Mouse (Mus musculus): ENCODE data around the gene Stn1.

Gene Stn1

DNA sequence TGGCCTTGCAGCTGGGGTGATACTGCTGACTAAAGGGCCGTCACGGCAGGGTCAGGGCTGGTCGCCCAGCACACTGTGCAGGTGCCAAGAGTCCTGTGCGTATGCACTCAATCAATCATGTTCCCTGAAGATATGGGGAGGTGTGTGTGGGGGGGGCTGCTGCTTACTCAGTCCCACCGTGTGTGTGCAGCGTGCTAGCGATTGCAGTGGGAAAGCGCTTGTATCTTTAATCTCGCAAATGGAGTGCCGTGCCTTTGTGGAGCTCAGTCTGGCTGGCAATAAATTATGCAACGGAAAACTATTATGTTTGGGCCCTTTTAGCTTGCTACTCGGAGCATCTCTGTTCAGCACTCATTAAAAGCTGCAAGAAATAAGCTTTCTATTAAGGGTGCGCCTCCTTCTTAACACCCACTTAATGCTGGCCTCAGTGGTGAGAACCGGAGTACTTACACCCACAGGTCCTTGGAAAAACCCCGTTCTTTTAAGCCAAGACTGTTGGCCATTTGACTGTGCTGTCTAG lies 64.4 kb downstream of the Stn1 start:
- no peak for DNase-seq (ENCODE audit: low spot score)

DNA sequence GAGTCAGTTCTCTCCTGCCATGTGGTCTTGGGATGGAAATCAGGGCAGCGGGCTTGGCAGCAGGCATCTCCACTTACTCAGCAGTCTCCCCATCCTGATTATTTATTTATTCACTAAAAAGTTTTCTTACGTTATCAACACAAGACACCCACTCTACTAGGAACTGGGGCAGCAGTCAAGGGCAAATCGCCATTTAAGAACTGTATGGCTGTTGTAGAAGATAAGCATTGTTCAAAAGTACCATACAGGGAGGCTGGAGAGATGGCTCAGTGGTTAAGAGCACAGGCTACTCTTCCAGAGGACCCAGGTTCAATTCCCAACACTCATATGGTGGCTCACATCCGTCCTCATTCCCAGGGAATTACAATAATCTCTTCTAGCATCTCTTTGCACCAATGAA lies 65.5 kb downstream of the Stn1 start:
- no peak for DNase-seq (ENCODE audit: low spot score)

DNA sequence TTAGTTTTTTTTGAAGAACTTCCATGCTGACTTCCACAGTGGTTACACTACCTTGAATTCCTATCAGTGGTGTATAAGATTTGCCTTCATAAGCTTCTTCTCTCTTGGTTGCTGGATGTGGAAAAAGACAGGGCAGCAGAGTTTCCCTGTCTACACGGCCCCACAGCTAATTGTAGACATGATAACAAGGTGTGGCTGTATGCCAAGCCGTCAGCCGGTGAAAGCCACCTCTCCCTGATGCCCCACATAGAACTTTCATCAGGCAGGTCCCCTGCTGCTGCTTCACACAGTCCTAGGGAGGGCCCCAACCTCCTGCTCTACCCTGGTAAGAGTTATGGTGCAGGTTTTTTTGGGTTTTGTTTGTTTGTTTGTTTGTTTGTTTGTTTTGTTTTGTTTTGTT lies 68.6 kb downstream of the Stn1 start:
- DNase-seq (ENCODE audit: low spot score) = no peak

DNA sequence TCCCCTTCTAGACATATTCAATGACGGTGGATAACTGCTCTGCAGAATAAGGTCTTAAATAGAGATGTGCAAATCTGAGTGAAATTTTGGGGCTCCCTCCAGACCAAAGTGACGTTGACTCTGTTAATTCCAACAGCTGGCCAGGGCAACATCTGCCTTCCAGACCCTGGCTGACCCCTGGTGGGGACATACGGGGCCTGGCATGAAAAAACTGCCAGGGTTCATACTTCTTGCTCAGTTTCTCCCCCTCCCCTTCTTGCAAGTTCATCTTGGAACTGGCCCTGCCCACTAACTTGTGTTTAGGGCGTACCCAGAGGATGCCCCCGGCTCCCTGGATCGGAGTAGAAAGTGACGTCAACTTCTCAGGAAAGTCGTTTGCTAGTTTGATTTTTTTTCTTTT lies 70.5 kb downstream of the Stn1 start:
- no peak for DNase-seq (ENCODE audit: low spot score)

DNA sequence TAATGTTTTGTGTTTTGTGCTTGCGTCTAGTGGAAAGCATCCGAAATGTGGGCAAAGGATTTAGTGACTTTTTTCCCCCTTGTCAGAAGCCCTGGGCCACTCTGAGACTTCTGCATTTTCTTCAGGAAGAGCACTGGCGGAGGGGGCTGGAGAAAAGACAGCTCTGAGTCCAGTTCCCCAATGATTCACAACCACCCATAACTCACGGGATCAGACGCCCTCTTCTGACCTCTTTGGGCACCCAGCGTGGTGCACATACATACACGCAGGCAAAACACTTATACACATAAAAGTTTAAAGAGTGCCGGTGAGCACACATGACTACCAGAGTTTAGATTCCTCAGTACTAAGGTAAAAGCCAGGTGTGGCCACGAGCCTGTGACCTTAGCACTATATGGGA lies 71.8 kb downstream of the Stn1 start:
- DNase-seq (ENCODE audit: low spot score) = no peak

DNA sequence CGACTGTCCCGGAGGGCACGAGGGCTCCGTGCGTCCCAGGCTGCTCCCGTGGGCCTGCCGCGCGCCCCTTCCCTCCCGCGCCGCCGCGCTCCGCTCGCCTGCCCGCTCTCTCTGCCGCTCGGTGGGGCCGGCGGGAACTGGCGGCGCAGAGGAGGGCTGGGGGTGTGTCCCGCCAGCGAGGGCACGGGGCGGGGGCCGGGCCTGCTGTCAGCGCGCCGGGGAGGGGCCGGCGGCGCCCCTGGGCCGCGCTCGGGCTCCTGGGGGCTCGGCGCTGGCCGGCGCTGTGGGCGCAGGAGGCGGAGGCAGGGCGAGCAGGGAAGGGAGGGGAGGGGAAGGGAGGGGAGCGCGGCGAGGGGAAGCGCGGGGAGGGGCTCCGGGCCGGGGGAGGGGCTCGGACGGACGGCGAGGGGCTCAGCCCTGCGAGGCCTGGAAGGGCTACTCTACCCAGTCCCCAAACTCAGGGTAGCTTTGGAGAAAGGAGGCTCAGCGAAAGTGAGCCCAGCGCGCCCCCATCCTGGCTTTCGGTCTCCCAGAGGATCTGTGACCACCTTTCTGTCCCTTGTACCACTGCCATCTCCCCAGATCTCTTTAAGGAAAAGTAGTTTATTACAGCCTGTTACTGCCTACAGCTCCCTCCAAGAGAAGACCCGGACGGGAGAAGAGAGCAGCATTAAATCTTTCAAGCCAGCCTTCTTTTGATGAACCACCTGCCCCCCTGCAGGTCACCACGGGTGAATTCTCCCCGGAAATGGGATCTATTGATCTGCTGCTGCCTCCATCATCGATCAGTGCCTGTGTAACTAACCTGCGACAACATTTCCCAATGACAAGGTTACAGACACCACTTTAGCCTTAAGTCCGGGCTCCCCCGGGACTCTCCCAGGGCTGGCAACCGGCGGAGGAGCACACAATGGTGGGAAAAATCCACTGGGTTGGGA lies 72.7 kb downstream of the Stn1 start, which contains the start of gene Sh3pxd2a:
Sh3pxd2a (minus strand) TSS at position 98 of the 938 bp plus-strand sequence.
- DNase-seq (ENCODE audit: low spot score) = peak; percentile 87

DNA sequence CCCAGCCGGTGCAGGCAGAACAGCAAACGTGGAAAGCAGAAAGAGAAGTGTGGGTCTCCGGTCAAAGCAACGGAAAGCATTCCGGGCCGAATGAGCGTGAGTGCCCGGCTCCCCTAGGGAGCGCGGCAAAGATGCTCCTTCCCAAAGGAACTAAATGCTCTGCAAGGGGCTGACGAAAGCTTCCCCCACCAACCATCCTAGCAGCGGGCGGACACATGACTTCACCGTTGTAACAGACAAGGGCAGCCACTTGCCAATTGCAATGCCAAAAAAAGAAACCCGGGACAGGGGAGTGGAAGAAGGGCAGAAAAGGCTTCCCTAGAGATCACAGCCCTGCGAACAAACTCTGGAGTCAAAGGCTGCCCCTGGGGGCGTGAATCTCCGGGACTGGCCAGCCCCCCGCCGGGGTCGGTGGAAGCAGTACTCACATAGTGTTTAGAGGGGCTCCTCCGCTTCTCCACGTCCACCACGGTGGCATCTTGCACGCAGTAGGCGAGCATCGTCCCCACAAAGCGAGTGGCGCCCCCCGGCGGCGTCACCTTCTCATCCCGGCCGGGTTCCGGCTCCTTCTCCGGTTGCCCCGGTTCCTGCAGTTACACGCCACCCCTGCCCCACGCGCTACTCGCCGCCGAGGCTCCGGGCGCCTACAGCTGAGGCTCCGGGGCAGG lies 73.5 kb downstream of the Stn1 start:
- DNase-seq (ENCODE audit: low spot score) = peak; percentile 84

DNA sequence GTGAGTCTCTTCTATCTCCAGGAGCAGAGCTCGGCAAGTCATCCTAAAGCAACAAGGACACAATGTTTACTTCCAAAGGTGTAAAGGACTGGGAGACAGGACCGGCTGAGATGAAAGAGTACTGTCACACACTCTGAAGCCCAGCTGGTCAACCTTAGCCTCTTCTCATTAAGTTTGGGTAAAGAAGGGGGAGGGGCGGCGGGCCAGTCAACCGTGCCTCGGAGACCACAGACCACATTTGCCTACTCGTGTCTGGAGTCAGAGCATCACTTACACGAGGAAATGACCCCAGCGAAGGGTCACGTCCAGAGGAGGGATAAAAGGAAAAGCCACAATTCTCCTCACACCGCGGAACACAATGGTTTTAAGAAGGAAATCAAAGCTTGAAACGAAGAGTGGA lies 74.1 kb downstream of the Stn1 start:
- no peak for DNase-seq (ENCODE audit: low spot score)

DNA sequence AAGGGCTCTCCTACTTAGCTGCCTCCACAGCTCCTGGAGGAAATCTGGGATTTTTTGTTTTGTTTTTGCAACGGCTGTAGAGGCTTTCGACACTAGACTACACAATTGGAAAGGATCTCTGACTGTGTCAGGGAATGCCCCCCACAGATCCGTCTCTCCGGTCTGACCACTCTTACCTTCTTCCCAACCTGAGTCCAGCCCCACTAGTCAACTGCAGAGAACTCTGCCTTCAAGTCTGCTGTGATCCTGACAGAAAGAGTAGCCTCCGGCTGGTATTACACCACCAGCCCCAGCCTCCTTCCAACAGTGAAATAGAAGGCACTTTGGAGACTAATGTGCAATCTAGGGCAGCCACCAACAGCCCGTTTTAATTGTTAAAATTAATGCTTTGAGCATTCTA lies 74.6 kb downstream of the Stn1 start:
- no peak for DNase-seq (ENCODE audit: low spot score)

DNA sequence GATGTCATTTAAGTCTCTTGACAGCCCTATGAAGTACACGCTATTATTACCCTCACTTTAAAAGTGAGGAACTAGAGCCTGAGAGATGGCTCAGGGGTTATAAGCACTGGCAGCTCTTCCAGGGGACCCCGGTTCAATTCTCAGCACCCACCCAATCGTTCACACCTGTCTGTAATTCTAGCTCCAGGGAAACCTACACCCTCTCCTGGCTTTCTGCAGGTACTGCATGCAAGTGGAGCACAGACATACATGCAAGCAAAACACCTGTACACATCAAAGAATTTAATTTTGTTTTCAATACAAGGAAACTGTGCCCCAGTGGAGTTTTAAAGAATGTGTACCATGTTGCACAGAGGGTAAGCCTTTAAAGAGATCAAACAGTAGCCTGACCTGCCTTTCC lies 75.5 kb downstream of the Stn1 start:
- no peak for DNase-seq (ENCODE audit: low spot score)

DNA sequence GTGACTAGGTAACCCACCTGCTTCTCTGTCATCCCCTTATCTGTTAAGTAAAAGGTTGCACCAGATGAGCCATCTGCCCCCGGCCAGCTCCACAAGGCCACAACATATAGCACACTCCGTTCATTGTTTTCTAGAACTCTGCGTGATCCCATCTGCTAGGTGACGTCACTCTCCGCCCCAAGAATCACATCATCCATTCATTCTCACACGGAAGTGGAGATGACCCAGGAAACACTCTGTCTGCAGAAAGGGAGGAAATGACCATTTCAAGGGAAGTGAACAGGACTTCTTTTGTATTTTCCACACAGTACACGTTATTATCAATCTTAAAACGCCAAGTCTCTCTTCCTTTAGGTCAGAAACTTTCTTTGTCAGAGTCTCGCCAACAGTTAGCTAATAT lies 75.9 kb downstream of the Stn1 start:
- DNase-seq (ENCODE audit: low spot score) = no peak

DNA sequence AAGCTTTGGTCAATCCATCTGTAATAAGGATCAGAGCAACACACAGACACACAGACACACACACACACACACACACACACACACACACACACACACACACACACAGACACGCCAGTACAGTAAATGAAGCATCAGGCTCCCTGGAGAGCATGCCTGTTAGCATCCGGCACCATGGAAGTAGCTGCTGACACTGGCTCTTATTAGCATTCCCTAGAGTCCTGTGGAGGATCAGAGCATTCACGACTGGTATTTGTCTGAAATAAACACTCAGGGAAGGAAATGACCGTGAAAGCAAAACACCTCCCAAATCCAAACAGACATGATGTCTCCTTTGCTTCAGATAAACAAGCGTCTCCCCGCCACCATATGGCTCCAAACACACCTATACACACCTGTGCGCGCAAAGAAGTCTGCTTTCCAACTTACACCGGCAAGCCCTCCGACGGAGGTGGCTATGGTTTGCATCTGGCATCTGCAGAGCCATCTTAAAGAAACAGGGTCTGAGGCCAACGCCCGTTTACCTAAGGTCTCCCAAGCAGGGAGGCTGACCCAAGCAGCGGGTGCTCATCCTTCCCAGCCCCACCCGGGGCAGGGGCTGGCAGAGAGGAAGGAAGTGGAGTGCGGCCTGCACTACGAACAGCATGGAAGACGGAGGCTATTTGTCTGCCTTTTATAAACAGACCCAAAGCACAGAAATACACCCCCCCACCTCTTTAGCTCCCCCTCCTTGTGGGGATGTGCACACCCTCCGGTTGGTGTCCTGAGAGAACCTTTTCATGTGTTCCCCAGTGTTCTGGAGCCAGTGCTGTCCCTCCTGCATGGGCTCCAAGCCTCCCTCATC lies 77.0 kb downstream of the Stn1 start:
- no peak for DNase-seq (ENCODE audit: low spot score)

DNA sequence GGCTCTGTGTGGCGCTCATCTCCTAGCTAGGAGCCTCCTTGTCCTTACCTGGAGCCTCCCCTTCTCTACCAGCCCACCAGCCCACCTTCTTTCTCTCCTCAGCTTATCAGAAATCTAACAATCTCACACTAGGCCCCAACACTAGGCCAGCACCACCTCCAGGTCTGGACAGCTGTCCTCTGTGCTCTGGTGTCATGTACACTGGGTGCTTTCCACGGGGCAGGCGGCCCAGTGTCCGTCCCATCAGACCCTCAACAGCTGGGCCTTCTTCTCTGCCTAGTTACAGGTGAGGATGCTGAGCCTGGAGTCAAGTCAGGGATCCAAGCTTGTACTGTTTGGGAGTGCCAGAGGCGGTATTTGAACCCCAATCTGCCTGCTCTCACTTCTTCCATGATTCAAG lies 78.1 kb downstream of the Stn1 start:
- no peak for DNase-seq (ENCODE audit: low spot score)

DNA sequence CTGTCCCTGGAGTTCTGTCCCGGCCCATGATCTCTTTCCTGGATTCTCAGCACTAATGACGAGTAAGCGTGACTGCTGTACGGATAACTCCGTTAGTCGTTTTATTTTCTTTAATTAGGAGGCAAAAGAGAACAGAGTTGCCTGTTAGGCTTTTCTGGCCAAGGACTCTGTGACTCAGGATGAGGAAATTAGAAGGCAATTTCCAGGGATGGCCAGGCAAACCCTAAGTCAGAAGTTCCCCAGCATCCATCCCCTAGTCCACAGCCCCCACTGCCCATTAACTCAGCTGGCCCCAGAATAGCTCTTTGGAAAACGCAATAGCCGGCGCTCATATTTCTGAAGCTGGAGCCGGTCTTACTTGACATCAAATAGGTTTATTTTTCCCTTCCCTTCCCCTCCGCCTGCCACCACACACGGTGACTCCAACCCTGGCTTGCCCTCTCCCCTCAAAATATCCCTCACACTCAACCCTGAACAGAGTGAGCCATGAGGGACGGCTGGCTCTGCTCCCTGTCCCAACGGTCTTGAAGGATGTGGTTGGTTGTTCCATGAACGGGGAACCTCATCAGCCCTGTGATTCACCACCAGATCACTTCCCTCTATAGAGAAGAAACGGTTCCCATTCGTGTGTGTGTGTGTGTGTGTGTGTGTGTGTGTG lies 78.7 kb downstream of the Stn1 start:
- DNase-seq (ENCODE audit: low spot score) = no peak

DNA sequence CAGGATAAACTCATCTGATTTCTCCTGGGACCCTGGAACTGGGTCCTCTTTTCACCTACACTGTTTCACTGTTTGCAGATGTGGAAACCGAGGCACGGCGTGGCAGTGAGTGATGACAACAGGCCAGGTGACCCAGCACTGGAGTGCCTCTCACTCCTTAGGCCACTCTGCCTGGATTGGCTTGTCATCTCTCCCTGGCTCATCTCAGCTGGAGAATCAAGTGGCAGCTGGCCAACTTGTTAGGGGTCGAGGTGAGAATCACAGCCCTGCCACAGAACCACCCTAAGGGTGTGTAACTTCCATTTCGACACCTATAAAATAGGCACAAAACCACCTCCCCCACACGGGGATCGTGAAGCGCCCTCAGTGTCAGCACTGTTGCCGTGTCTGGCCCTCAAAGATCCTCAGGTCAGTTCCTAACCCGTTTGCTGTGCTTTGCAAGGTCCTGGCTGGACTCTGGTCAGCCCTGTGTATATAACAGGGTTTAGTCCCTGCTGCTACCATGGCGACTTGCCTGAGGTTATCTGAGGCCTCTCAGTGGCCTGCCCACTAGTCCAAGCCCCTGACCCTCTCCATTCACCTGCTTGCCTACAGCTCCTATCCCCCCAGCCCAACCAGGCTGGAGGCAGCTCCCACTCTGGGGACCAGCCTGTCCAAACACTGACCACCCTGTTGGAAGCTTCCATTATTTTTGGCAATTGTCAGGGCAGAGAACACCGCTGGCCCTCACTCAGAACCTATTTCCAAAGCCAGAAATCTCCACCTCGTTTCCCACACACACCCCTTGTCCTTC lies 79.4 kb downstream of the Stn1 start:
- peak; percentile 72 for DNase-seq (ENCODE audit: low spot score)

DNA sequence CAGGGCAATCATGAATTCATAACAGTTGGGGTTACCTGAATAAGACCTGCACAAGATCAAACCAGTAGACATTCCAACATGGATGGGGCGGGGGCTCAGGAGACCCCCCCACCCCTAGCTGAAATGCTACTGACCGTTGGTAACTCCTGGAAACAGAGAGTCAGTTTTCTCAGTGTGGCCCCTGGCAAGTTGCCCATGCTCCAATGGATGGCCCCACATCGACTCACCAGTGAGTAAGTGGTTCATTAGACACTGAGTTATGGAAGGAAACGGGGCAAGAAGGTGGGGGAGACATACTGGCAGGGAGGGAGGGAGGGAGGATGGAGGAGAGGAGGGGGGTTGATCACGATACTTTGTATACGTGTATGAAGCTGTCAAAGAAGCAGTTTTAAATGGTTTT lies 81.3 kb downstream of the Stn1 start:
- DNase-seq (ENCODE audit: low spot score) = no peak

DNA sequence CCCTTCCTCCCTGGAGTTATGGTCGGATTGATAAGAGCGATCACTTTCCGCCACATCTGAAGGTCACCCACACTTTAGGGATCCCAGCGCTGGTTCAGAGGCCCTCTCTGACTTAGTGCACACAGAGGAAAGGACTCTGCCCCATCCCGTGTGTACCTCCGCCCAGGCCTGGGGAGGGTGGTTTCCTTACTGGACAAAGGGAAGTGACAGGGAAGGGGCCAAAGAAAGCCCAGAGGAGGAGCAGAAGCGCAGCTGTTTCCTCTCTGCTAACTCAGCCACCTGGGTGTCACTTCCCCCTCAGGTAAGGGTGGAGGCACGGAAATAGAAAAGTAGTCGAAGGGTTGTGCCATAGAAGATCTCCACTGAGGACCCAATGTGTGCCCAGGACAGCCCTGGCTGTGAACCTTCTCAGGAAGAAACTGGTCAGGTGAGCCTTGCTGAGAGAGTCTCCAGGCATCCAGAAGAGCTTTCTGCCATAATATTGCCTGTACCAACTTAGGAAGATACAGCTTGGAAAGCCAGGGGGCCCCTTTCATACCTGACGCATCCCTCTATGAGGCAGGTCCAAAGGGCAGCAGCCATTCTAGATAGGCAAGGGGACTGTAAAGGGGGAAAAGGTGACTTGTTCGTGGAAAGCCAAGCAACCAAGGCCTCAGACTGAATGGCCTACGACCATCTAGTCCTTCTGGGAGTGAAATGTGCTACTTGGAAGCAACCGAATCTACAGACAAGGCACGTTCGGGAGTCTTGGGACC lies 82.1 kb downstream of the Stn1 start:
- DNase-seq (ENCODE audit: low spot score) = peak; percentile 55

DNA sequence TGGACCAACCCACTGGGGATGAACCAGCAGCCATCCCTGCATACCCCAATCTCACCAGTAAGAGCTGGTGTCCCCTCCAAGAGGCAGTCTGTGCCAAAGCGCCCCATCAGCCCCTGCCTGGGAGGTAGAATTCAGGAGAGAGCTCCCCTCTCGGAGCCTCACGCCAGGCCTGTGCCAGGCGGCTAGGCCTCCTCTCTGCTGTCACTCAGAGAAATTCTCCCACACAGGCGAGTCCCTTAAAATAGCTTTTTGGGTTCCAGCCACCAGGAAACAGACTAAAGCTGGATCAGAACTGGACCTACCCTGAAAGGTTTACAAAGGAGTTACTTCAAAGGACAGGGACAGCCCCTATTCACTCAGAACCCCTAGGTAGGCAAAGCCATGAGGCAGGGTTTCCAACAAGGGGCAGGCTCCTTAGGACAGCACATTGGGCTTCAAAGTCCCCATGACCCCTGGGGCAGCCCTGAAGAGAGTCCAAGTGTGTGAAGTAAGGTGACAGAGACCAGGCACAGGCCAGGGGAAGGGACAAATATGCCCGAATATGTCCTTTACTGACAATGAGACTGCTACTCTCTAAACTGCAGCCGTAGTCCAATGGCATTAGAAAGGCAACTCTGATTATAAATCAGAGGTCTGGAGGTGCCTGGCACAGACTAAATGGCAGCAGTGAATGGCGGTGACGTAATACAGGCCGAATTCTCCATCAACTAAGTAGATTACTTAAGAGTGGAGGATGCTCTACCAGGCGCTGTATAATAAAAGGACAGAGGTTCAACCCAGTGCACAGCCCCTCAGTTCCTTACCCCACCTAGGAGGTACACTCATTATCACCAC lies 82.9 kb downstream of the Stn1 start:
- no peak for DNase-seq (ENCODE audit: low spot score)

DNA sequence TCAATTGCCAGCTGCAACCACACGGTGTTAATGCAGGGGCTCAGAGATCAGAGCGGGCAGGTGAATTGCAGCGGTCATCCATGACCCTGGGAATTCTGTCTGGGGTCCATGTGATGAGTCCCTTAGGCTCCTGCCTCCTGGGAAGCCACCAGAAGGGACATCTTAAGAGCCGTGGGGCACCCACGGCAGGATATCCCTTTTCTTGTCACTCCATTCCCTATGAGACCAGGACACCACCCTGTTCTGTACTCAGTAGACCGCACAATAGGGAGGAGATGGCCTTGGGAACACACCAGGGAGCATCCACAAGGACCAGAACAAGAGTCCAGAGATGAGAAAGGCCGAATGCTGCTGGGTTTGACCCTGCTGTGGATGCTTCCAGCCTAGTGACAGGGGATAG lies 84.0 kb downstream of the Stn1 start:
- no peak for DNase-seq (ENCODE audit: low spot score)

Measured in yolk sac, embryonic 10.5 days (tissue).